Mouse (Mus musculus): Measurements from ENCODE around the gene Il17ra. TPM values are rescaled to one million over a fixed set of nuclear protein-coding genes. Genes with fewer than 3 reads are reported as not detected.

Gene Il17ra
- total and polyA plus RNA-seq, 2 experiments from 2014 or later, result 2.3 to 4.9 TPM

DNA sequence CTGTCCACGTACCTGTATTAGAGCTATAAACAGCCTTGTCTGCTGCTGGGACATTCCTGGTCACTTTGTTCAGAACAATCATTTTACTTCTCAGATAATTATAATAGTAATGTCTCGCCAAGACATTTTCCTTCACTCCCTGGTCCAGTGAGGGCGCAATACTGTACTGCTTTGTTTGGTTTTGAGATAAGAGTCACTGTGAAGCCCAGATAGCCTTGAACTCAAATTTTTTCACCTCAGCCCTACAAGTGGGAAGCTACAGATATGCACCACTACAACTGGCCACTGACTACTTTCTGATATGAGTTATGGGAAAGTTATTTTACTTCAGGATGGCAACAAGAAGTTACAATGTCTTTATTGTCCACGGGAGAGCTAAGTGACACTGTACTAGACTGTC, 53.4 kb downstream of the Il17ra start:
- H3K9me3 ChIP-seq (ENCODE audit: low read length), result no peaks in the 10 kb centered on the region
- WGBS, result 95% methylated on average over 4 of the region's 4 CpGs
- no peak for DNase-seq (ENCODE audit: low spot score)
- H3K36me3 ChIP-seq (ENCODE audit: insufficient read depth, low read length), result peaks cover 24% of the 10 kb centered on the region
- ATAC-seq (ENCODE audit: low FRiP score), result no peak
- H3K9ac ChIP-seq (replicated peaks; ENCODE audit: low read length, poor library complexity, severe bottlenecking), result no peak overlapping the region
- H3K4me3 ChIP-seq (ENCODE audit: low read depth, low read length), result no peak overlapping the region
- H3K27ac ChIP-seq (ENCODE audit: low read depth, low read length), result no peak overlapping the region
- H3K4me1 ChIP-seq (ENCODE audit: insufficient read depth, low read length), result no peaks in the 10 kb centered on the region
- H3K4me2 ChIP-seq (ENCODE audit: low read depth, low read length, poor library complexity, severe bottlenecking), result no peak overlapping the region
- TF ChIP-seq CTCF (IDR thresholded peaks at IDR 0.05), result no peak
- H3K27me3 ChIP-seq (ENCODE audit: insufficient read depth, low read length), result no peaks in the 10 kb centered on the region

DNA sequence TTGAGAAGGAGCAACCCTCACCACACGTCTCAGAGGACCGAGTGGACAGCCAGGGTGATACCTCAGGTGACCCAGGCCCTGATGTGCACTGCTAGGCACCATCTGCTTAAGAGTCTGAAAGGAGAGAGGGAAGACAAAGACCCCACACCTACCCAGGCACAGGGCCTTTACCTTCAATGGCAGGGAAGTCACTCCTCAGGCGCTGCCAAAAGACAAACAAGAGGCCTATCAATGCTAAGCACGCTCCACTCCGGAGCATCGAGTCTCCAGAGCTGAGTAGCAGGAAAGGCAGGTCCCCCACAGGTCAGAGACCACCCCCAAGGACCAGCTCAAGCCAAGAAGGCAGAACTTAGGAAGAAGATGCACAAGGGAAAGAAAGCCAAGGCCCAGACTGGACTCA, 53.8 kb downstream of the Il17ra start:
- 90% methylated on average over 6 of the region's 6 CpGs for WGBS
- Histone ChIP-seq H3K9me3 (ENCODE audit: low read length) (no peaks in the 10 kb centered on the region), H3K27ac (ENCODE audit: low read depth, low read length) (no peak overlapping the region), H3K27me3 (ENCODE audit: insufficient read depth, low read length) (no peaks in the 10 kb centered on the region), H3K4me3 (ENCODE audit: low read depth, low read length) (no peak overlapping the region), H3K36me3 (ENCODE audit: insufficient read depth, low read length) (peaks cover 25% of the 10 kb centered on the region), H3K4me2 (ENCODE audit: low read depth, low read length, poor library complexity, severe bottlenecking) (no peak overlapping the region), H3K9ac (replicated peaks; ENCODE audit: low read length, poor library complexity, severe bottlenecking) (no peak overlapping the region), H3K4me1 (ENCODE audit: insufficient read depth, low read length) (no peaks in the 10 kb centered on the region)
- no peak for DNase-seq (ENCODE audit: low spot score)
- TF ChIP-seq CTCF (IDR thresholded peaks at IDR 0.05), result no peak
- no peak for ATAC-seq (ENCODE audit: low FRiP score)

DNA sequence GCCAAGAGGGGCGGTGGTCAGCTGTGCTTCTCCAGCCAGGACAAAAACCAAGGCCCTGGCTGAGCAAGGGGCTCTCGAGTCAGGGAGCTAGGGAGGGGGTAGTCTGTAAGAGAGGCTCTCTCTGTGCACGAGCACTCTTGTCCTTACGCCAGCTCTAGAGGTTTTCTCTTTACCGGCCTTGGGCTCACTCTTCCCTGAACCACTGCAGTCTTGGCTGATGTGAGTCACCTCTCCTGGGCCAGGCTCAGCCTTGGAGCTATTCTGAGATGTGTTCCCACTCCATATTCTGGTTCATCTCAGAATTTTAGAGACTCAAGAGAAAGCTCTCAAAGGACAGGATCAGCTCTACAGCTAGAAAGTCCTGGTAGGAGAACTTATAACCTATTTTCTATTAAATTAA, 54.3 kb downstream of the Il17ra start:
- Histone ChIP-seq H3K27ac (ENCODE audit: low read depth, low read length) (no peak overlapping the region), H3K9ac (replicated peaks; ENCODE audit: low read length, poor library complexity, severe bottlenecking) (no peak overlapping the region), H3K9me3 (ENCODE audit: low read length) (no peaks in the 10 kb centered on the region), H3K4me3 (ENCODE audit: low read depth, low read length) (no peak overlapping the region), H3K27me3 (ENCODE audit: insufficient read depth, low read length) (no peaks in the 10 kb centered on the region), H3K4me1 (ENCODE audit: insufficient read depth, low read length) (no peaks in the 10 kb centered on the region), H3K4me2 (ENCODE audit: low read depth, low read length, poor library complexity, severe bottlenecking) (no peak overlapping the region), H3K36me3 (ENCODE audit: insufficient read depth, low read length) (peaks cover 30% of the 10 kb centered on the region)
- TF ChIP-seq CTCF (IDR thresholded peaks at IDR 0.05), result no peak
- WGBS, result 88% methylated on average over 5 of the region's 5 CpGs
- no peak for ATAC-seq (ENCODE audit: low FRiP score)
- peak; percentile 21 for DNase-seq (ENCODE audit: low spot score)

GRCm38 (mm10) chr6:120519647-120520046, 56.6 kb downstream of the Il17ra start:
- H3K9me3 ChIP-seq (ENCODE audit: low read length), result no peaks in the 10 kb centered on the region
- H3K27ac ChIP-seq (ENCODE audit: low read depth, low read length), result no peak overlapping the region
- no peaks in the 10 kb centered on the region for H3K27me3 ChIP-seq (ENCODE audit: insufficient read depth, low read length)
- no peak overlapping the region for H3K9ac ChIP-seq (replicated peaks; ENCODE audit: low read length, poor library complexity, severe bottlenecking)
- no peak overlapping the region for H3K4me3 ChIP-seq (ENCODE audit: low read depth, low read length)
- no peaks in the 10 kb centered on the region for H3K4me1 ChIP-seq (ENCODE audit: insufficient read depth, low read length)
- TF ChIP-seq CTCF (IDR thresholded peaks at IDR 0.05), result no peak
- H3K36me3 ChIP-seq (ENCODE audit: insufficient read depth, low read length), result peaks cover 35% of the 10 kb centered on the region
- DNase-seq (ENCODE audit: low spot score) (no peak), ATAC-seq (ENCODE audit: low FRiP score) (no peak)
- 93% methylated on average over 5 of the region's 5 CpGs for WGBS
- H3K4me2 ChIP-seq (ENCODE audit: low read depth, low read length, poor library complexity, severe bottlenecking), result no peak overlapping the region

DNA sequence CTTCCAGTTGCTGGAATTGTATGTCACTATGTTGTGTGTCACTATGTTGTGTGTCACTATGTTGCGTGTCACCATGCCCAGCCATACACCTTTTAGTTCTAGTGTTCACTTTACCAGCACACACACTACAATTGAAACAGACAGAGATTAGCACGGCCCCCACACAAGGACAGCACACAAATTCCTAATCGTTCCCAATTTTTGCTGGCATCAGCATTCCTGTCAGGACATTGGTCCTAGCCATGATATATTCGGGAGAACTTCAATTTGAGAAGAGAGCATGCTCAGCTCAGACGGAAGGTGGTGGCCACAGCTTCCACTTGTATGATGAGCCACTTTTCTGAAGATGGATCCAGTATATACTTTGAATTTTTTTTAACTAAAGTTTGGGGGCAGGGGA, 61.7 kb downstream of the Il17ra start:
- TF ChIP-seq CTCF (IDR thresholded peaks at IDR 0.05), result no peak
- no peaks in the 10 kb centered on the region for H3K27me3 ChIP-seq (ENCODE audit: insufficient read depth, low read length)
- DNase-seq (ENCODE audit: low spot score) (no peak), ATAC-seq (ENCODE audit: low FRiP score) (no peak)
- H3K27ac ChIP-seq (ENCODE audit: low read depth, low read length), result no peak overlapping the region
- H3K4me3 ChIP-seq (ENCODE audit: low read depth, low read length), result no peak overlapping the region
- H3K36me3 ChIP-seq (ENCODE audit: insufficient read depth, low read length), result peaks cover 27% of the 10 kb centered on the region
- H3K4me1 ChIP-seq (ENCODE audit: insufficient read depth, low read length), result peaks cover 1% of the 10 kb centered on the region; the same call in 1 of the 2 replicates
- H3K9ac ChIP-seq (replicated peaks; ENCODE audit: low read length, poor library complexity, severe bottlenecking), result no peak overlapping the region
- WGBS, result 94% methylated on average over 5 of the region's 5 CpGs
- no peaks in the 10 kb centered on the region for H3K9me3 ChIP-seq (ENCODE audit: low read length)
- H3K4me2 ChIP-seq (ENCODE audit: low read depth, low read length, poor library complexity, severe bottlenecking), result no peak overlapping the region

DNA sequence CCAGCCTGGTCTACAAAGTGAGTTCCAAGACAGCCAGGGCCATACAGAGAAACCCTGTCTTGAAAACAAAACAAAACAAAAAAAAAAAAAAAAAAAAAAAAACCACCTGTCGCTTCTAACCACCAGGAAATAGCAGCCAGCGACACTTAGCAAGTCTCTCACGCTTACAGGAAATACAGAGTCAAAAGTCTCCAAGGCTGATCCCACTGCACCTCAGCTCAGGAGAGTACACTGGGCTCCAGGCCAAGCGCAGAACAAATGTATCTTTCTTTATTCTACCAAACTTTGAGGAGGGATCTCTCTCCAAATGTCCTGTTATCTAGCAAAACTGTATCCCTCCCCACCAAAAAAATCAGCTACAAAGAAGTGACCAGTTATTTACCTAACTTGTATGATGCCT, 66.1 kb downstream of the Il17ra start:
- H3K9me3 ChIP-seq (ENCODE audit: low read length), result no peaks in the 10 kb centered on the region
- DNase-seq (ENCODE audit: low spot score) (no peak), ATAC-seq (ENCODE audit: low FRiP score) (no peak)
- no peaks in the 10 kb centered on the region for H3K36me3 ChIP-seq (ENCODE audit: insufficient read depth, low read length)
- no peak overlapping the region for H3K4me2 ChIP-seq (ENCODE audit: low read depth, low read length, poor library complexity, severe bottlenecking)
- 80% methylated on average over 4 of the region's 4 CpGs for WGBS
- no peak overlapping the region for H3K27ac ChIP-seq (ENCODE audit: low read depth, low read length)
- H3K9ac ChIP-seq (replicated peaks; ENCODE audit: low read length, poor library complexity, severe bottlenecking), result no peak overlapping the region
- H3K4me3 ChIP-seq (ENCODE audit: low read depth, low read length), result no peak overlapping the region
- no peak for TF ChIP-seq CTCF (IDR thresholded peaks at IDR 0.05)
- H3K4me1 ChIP-seq (ENCODE audit: insufficient read depth, low read length), result peaks cover 8% of the 10 kb centered on the region
- H3K27me3 ChIP-seq (ENCODE audit: insufficient read depth, low read length), result no peaks in the 10 kb centered on the region
